ENCODE assay signal across 10 mouse cellular contexts in genomic region chr15:101143494-101143893, GRCm38 (mm10). TPM values are rescaled to one million over a fixed set of nuclear protein-coding genes. Genes with fewer than 3 reads are reported as not detected.
DNase-seq lines count a peak whose midpoint lies in the region; ATAC-seq and TF ChIP-seq lines count a peak whose summit lies in the region.
"Had no signal": no experiment of that assay in that cellular context is flagged by ENCODE, and none has a peak within 500 bp of the region (broad histone marks: within the 10 kb centered on the region; RNA-seq: fewer than 3 reads in every experiment).

No protein-coding gene starts in this region.

- 0 out of 2 replicates have a peak overlapping the region, but pooled peaks have one; percentile 4 for H3K9ac ChIP-seq in lung, embryonic 14.5 days

- TF ChIP-seq CTCF in lung, embryonic 14.5 days (IDR thresholded peaks at IDR 0.05; ENCODE audit: low read depth) = no peak

- peak; percentile 78 for DNase-seq in lung, embryonic 14.5 days
- no peak for DNase-seq in lung, postnatal 36 days
- DNase-seq in adrenal gland, postnatal 25 days = peak; percentile 57
- DNase-seq in gastrocnemius, adult 8-10 months (ENCODE audit: low spot score in 2 of 2) = peak; percentile 88 to 94
- peak; percentile 59 for DNase-seq in kidney, adult 18-20 months
- peak; percentile 96 for DNase-seq in skeletal muscle tissue, adult 2 months (ENCODE audit: low read depth, low spot score)
- no peak for DNase-seq in spleen, postnatal 4 days (ENCODE audit: low spot score in 2 of 2)

- H3K4me3 ChIP-seq in lung, embryonic 14.5 days (ENCODE audit: low read depth, low read length) = no peak overlapping the region

- peaks cover 4% of the 10 kb centered on the region; the same call in 1 of the 2 replicates for H3K36me3 ChIP-seq in lung, embryonic 14.5 days (ENCODE audit: insufficient read depth)

- H3K4me1 ChIP-seq in lung, embryonic 14.5 days (ENCODE audit: insufficient read depth) = peaks cover 47% of the 10 kb centered on the region

- WGBS in lung, embryonic 14.5 days = 17% methylated on average over 8 of the region's 8 CpGs

- no peak overlapping the region for H3K4me2 ChIP-seq in lung, embryonic 14.5 days

- peak; percentile 7; the same call in 1 of the 2 replicates for ATAC-seq in lung, embryonic 14.5 days (ENCODE audit: insufficient read depth)
- no peak for ATAC-seq in CD4-positive, CD25-positive, alpha-beta regulatory T cell, adult 4 months

- H3K9me3 ChIP-seq in lung, embryonic 14.5 days (ENCODE audit: low read depth, low read length) = no peaks in the 10 kb centered on the region

- H3K27me3 ChIP-seq in lung, embryonic 14.5 days (ENCODE audit: insufficient read depth, low read length) = no peaks in the 10 kb centered on the region

- peak overlapping the region; percentile 65 for H3K27ac ChIP-seq in lung, embryonic 14.5 days (ENCODE audit: low read depth)

RNA-seq across cellular contexts. Expression of gene Acvrl1, which starts 15.2 kb away (rescaled TPM):
- polyA plus RNA-seq in lung, embryonic 14.5 days (2014; fragmentation: Nextera tagmentation; extraction: Ambion mirVana) = 34.4 and 39.0 TPM in 2 replicates
- 11.1 and 15.5 TPM in 2 replicates for total RNA-seq in adrenal gland, postnatal 25 days (2021)
- total RNA-seq in gastrocnemius, adult 8-10 months (2022) = 1 to 10 TPM; 6.6 to 9.5 (median 7.6) TPM
- polyA plus RNA-seq in CD4-positive, CD25-positive, alpha-beta regulatory T cell, adult 4 months (2017; shearing (Covaris generic)) = 1 to 10 TPM; 3.8 to 5.2 TPM

RNA-seq across cellular contexts. Expression of gene Ankrd33, which starts 27.9 kb away (rescaled TPM):
- polyA plus RNA-seq in lung, embryonic 14.5 days (2014; fragmentation: Nextera tagmentation; extraction: Ambion mirVana) = not detected in 2 replicates
- 0.62 and 0.64 TPM in 2 replicates for total RNA-seq in adrenal gland, postnatal 25 days (2021)
- not detected for total RNA-seq in gastrocnemius, adult 8-10 months (2022)
- not detected for polyA plus RNA-seq in CD4-positive, CD25-positive, alpha-beta regulatory T cell, adult 4 months (2017; shearing (Covaris generic))
- total RNA-seq: layer of hippocampus, postnatal 14 days had no signal
- polyA plus RNA-seq: spleen, adult 2 months had no signal

RNA-seq across cellular contexts. Expression of gene Acvr1b, which starts 30.4 kb away (rescaled TPM):
- polyA plus RNA-seq in lung, embryonic 14.5 days (2014; fragmentation: Nextera tagmentation; extraction: Ambion mirVana) = 6.3 and 6.4 TPM in 2 replicates
- 9.0 and 11.2 TPM in 2 replicates for total RNA-seq in adrenal gland, postnatal 25 days (2021)
- 10 to 100 TPM; 33.0 to 44.0 (median 39.4) TPM for total RNA-seq in gastrocnemius, adult 8-10 months (2022)
- 1 to 10 TPM; 4.0 to 5.4 TPM for polyA plus RNA-seq in CD4-positive, CD25-positive, alpha-beta regulatory T cell, adult 4 months (2017; shearing (Covaris generic))

Comparison
In these comparisons a context has a peak if more than half of its experiments do, and no peak if none do; other contexts are left out.
1. DNase-seq: peak in lung, embryonic 14.5 days (single experiment), adrenal gland, postnatal 25 days (single experiment), gastrocnemius, adult 8-10 months (2 of 2), kidney, adult 18-20 months (single experiment) and skeletal muscle tissue, adult 2 months (single experiment); none in lung, postnatal 36 days (single experiment) and spleen, postnatal 4 days (0 of 2).